Mouse (Mus musculus) cerebellum, postnatal 10 days (tissue): ENCODE measurements around the gene 9530077C05Rik.
A peak's percentile ranks its signal among the peaks of the same experiment; 100 is the strongest.
"Not testable (repeated sequence)": the region's sequence is repeated elsewhere in the genome, so short reads cannot be mapped to it uniquely, and the experiment has no call there.

Source experiments
- DNase-seq, 2 experiments: peaks; one replicate each; pipeline ENCODE4 v3.0.0; 2021; ENCODE audit warnings: mixed read lengths in 2 of 2

9530077C05Rik gene

GRCm38 (mm10) chr9:22420491-22420890, 9.2 kb downstream of the 9530077C05Rik start:
- DNase-seq, result peak; percentile 72

- no peak for DNase-seq
Measured at GRCm38 (mm10) chr9:22422559-22422958, 11.2 kb downstream of the 9530077C05Rik start.

GRCm38 (mm10) chr9:22423507-22423906, 12.2 kb downstream of the 9530077C05Rik start:
- DNase-seq, result no peak

- no peak for DNase-seq
Measured at GRCm38 (mm10) chr9:22424196-22424595, 12.9 kb downstream of the 9530077C05Rik start.

- DNase-seq, result no peak
Measured at GRCm38 (mm10) chr9:22424719-22425118, 13.4 kb downstream of the 9530077C05Rik start.

GRCm38 (mm10) chr9:22428028-22428665, 16.8 kb downstream of the 9530077C05Rik start:
- no peak for DNase-seq

- no peak for DNase-seq
Measured at GRCm38 (mm10) chr9:22428666-22429410, 17.5 kb downstream of the 9530077C05Rik start.

GRCm38 (mm10) chr9:22429533-22430241, 18.4 kb downstream of the 9530077C05Rik start:
- DNase-seq, result peak; percentile 45 to 62

- no peak for DNase-seq
Measured at GRCm38 (mm10) chr9:22430315-22430840, 19.1 kb downstream of the 9530077C05Rik start.

GRCm38 (mm10) chr9:22433221-22433620, 21.9 kb downstream of the 9530077C05Rik start:
- no peak for DNase-seq

GRCm38 (mm10) chr9:22434101-22434500, 22.8 kb downstream of the 9530077C05Rik start:
- DNase-seq, result no peak

- no peak for DNase-seq
Measured at GRCm38 (mm10) chr9:22438826-22439225, 27.5 kb downstream of the 9530077C05Rik start.

- no peak for DNase-seq
Measured at GRCm38 (mm10) chr9:22443157-22443556, 31.8 kb downstream of the 9530077C05Rik start.

- no peak for DNase-seq
Measured at GRCm38 (mm10) chr9:22445123-22445522, 33.8 kb downstream of the 9530077C05Rik start.

- DNase-seq, result no peak
Measured at GRCm38 (mm10) chr9:22447213-22447612, 35.9 kb downstream of the 9530077C05Rik start.

GRCm38 (mm10) chr9:22448420-22448819, 37.1 kb downstream of the 9530077C05Rik start:
- peak; percentile 33 to 38 for DNase-seq

- no peak for DNase-seq
Measured at GRCm38 (mm10) chr9:22449209-22449608, 37.9 kb downstream of the 9530077C05Rik start.

- DNase-seq, result no peak
Measured at GRCm38 (mm10) chr9:22452697-22453096, 41.4 kb downstream of the 9530077C05Rik start.

- DNase-seq, result no peak
Measured at GRCm38 (mm10) chr9:22453501-22453924, 42.2 kb downstream of the 9530077C05Rik start.

- DNase-seq, result not testable (repeated sequence)
Measured at GRCm38 (mm10) chr9:22453990-22454389, 42.7 kb downstream of the 9530077C05Rik start, which contains the start of gene Gm17545. Gm17545 (plus strand) TSS chr9:22454290.

- no peak for DNase-seq
Measured at GRCm38 (mm10) chr9:22455041-22455440, 43.7 kb downstream of the 9530077C05Rik start.

GRCm38 (mm10) chr9:22457142-22457835, 46.0 kb downstream of the 9530077C05Rik start:
- no peak for DNase-seq
